Mouse (Mus musculus) midbrain, embryonic 15.5 days (tissue): ENCODE measurements around the gene Bahcc1. TPM values are rescaled to one million over a fixed set of nuclear protein-coding genes. Genes with fewer than 3 reads are reported as not detected.

Source experiments
- ATAC-seq: fragments of 200-750 bp; cut with Nextera tagmentation; replicated peaks from 2 replicates; pipeline ENCODE4 v1.8.0; 2017; ENCODE audit warnings: moderate TSS enrichment
- H3K27ac ChIP-seq: fragments of 300-500 bp; sonication (generic); 2 replicates; pipeline ENCODE4 v1.5.1; 2015; ENCODE audit warnings: mild to moderate bottlenecking, inconsistent platforms
- H3K27me3 ChIP-seq: fragments of 300-500 bp; sonication (generic); replicated peaks from 2 replicates; pipeline ENCODE4 v1.6.1; 2015; ENCODE audit warnings: inconsistent platforms
- H3K36me3 ChIP-seq: fragments of 300-500 bp; sonication (generic); replicated peaks from 2 replicates; pipeline ENCODE4 v1.6.1; 2015; ENCODE audit warnings: inconsistent platforms
- H3K4me1 ChIP-seq: fragments of 300-500 bp; sonication (generic); 2 replicates; pipeline ENCODE4 v1.6.1; 2015; ENCODE audit warnings: inconsistent platforms
- H3K4me2 ChIP-seq: fragments of 300-500 bp; sonication (generic); 2 replicates; pipeline ENCODE4 v1.6.1; 2015; ENCODE audit warnings: inconsistent platforms, mild to moderate bottlenecking, moderate library complexity
- H3K4me3 ChIP-seq: fragments of 300-500 bp; sonication (generic); 2 replicates; pipeline ENCODE4 v1.5.1; 2015; ENCODE audit warnings: mild to moderate bottlenecking, inconsistent platforms
- H3K9ac ChIP-seq: fragments of 300-500 bp; sonication (generic); 2 replicates; pipeline ENCODE4 v1.6.1; 2015; ENCODE audit warnings: mild to moderate bottlenecking, inconsistent platforms
- H3K9me3 ChIP-seq: fragments of 300-500 bp; sonication (generic); 2 replicates; pipeline ENCODE4 v1.6.1; 2016; ENCODE audit warnings: inconsistent platforms
- WGBS: fragments of 180-500 bp; shearing (Covaris S2); methylation state at CpG from one replicate; pipeline ENCODE4 v1.1.7; 2015; ENCODE audit warnings: mixed read lengths; 5-methylcytosine and 5-hydroxymethylcytosine counted together
- polyA plus RNA-seq: library from polyadenylated mRNA; unstranded; fragments of >200 nt; fragmentation: Nextera tagmentation; extraction: Ambion mirVana; gene quantifications from 2 replicates; pipeline ENCODE4 v1.2.1, GENCODE M21; 2015

The Bahcc1 gene
- polyA plus RNA-seq, 1 experiment from 2014 or later = 16.2 TPM

DNA sequence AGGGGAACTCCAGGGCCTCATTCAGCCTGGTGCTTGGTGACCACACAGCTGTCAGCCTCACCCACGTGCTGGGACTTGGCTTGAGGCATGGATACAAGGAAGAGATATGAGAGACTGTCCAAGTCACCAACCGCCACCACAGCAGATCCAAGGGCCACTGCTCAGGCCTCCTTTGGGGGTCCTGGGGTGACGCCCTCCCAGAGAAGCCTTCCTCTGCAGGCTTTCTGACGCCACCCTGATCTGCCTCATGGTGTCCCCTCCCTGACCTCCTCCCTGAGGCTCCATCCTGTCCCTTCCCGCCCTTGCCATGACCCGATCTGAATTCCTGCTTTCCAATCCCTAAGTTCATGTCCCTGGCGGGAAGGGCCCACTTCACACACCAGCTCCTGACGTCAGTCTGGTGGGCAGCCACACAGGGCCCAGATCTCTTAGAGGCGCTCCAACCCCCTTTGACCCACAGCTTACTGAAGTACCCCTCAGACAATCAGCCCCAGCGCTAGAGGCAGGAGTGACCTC is 17.0 kb upstream of the Bahcc1 start:
- ATAC-seq = no peak
- Histone ChIP-seq H3K27me3 (no peaks in the 10 kb centered on the region), H3K36me3 (no peaks in the 10 kb centered on the region), H3K4me2 (no peak overlapping the region), H3K4me1 (peaks cover 25% of the 10 kb centered on the region), H3K9me3 (no peaks in the 10 kb centered on the region), H3K27ac (peak overlapping the region; percentile 92), H3K9ac (no peak overlapping the region), H3K4me3 (no peak overlapping the region)
- WGBS = 46% methylated on average over 10 of the region's 10 CpGs

DNA sequence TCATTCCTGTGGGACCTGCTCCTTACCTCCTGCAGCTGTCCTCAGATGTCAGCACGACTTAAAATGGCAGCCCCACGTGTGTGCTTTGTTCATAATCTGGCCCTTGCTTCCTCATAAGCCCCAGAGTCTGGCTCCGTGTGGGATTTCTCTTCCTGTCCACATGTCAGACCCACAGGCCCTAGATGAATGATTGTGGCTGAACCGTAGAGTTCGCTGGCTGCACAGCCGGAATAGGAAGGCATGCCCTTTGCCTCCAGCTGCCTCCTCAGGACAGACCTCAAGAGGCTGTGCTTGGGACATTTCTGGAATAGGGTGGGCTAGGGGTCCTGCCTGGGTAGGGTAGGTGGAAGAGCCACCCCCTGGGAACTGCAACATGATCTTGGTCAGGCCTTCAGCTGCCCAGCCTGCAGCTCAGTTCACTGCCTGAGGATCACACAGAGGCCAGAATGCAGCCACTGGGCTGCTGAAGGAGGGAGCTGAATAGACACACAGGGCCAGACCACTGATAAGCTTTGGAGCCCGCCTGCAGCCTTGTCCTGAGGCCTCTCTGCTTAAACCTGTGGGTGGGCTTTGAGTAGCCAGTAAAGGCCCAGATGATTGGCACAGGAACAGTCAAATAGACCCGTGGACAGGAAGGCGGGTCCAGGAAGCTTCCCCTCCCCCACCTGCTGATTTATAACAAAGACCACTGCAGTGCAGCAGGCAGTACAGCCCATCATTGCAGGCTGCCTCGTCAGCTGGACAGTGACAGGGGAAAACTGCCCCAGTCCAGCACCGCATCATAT is 16.0 kb upstream of the Bahcc1 start:
- WGBS = 6% methylated on average over 11 of the region's 11 CpGs

DNA sequence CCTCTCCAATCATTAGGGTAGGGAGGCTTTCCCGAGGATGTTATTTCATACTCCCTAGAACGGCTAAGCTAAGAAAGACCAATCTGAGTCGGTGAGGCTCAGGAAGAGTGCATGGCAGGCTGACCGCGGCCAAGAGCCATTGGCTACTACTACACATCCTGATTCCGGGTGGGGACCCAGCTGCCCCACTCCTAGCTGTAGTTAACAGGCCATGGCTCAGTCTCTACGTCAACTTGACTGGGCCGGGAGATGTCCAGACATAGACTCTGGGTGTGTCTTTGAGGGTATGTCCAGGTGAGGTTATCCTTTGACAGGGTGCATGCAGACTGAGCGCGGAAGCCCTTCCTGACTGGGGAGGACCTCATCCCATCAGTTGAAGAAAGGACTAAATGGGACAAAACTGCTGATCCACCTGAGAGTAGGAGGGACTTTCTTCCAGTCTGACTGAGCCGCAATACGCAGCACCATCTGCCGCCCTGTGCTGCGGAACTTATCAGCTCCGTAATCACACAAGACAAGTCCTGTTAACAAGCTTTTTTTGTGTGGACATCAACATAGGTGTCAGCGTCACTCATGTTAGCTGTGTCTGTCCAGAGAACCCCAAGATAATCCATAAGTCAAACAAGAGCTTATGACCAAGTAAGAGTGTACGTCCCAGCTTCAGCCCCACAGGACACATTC is 14.4 kb upstream of the Bahcc1 start:
- H3K4me2 ChIP-seq = no peak overlapping the region
- no peak overlapping the region for H3K27ac ChIP-seq
- H3K27me3 ChIP-seq = no peaks in the 10 kb centered on the region
- H3K4me3 ChIP-seq = no peak overlapping the region
- H3K4me1 ChIP-seq = peaks cover 30% of the 10 kb centered on the region
- H3K9ac ChIP-seq = no peak overlapping the region
- no peak for ATAC-seq
- no peaks in the 10 kb centered on the region for H3K9me3 ChIP-seq
- H3K36me3 ChIP-seq = no peaks in the 10 kb centered on the region
- WGBS = 91% methylated on average over 17 of the region's 17 CpGs

More for the DNA sequence above, 16.0 kb upstream of the Bahcc1 start:
- H3K9ac ChIP-seq = peak overlapping the region; percentile 27; the same call in 1 of the 2 replicates
- H3K27ac ChIP-seq = peak overlapping the region; percentile 92
- H3K4me3 ChIP-seq = no peak overlapping the region
- no peaks in the 10 kb centered on the region for H3K36me3 ChIP-seq
- no peak overlapping the region for H3K4me2 ChIP-seq
- H3K4me1 ChIP-seq = peaks cover 29% of the 10 kb centered on the region
- H3K27me3 ChIP-seq = no peaks in the 10 kb centered on the region
- peak; percentile 92 for ATAC-seq
- no peaks in the 10 kb centered on the region for H3K9me3 ChIP-seq

DNA sequence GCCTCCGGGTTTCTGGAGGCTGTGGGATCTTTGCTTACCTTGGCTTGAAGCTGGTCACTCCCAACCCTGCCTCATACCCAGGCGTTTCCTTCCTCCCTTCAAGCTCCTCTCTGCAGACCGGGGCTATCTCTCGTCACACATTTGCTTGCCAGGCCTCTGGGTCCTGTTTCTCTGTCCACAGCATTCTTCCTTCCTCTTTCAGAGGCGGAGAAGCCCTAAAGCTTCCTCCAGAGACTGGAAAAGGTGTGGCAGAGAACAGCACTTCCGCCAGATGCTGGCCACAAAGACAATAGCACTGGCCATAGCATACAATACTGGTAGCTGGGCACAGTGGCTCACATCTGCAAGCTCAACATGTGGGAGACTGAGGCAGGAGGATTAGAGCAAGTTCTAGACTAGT is 13.8 kb upstream of the Bahcc1 start:
- H3K4me1 ChIP-seq = peaks cover 37% of the 10 kb centered on the region

DNA sequence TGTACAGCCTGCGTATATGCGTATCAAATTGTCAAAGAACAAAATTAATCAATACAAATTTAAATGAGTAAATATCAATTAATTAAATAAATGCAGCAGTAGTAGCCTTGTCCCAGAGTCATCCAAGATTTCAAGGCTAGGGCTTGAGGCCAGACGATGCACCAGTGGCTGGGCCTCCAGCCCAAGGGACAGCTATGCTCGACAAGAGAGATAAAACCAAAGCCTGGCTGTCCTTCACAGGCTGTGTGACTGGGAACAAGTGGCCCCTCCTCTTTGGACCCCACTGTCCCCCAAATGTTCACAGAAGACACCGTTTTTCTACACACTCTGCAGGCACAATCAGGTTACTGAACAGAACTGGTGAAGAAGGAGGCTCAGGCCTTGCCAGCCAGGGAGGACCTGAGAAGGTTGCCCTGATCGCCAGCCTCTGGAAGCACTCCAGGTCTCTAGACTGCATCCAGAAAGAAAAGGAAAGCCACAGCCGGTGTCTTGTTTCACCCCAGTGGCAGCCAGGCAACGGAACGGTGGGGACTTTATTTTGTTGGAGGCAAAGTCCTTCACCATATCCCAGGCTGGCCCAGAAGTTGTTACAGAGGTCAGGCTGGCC is 12.7 kb upstream of the Bahcc1 start:
- no peaks in the 10 kb centered on the region for H3K36me3 ChIP-seq
- H3K4me2 ChIP-seq = no peak overlapping the region
- no peak overlapping the region for H3K4me3 ChIP-seq
- WGBS = 46% methylated on average over 9 of the region's 9 CpGs
- H3K27me3 ChIP-seq = no peaks in the 10 kb centered on the region
- no peaks in the 10 kb centered on the region for H3K9me3 ChIP-seq
- H3K27ac ChIP-seq = peak overlapping the region; percentile 27; the same call in 1 of the 2 replicates
- peaks cover 47% of the 10 kb centered on the region for H3K4me1 ChIP-seq
- H3K9ac ChIP-seq = no peak overlapping the region
- ATAC-seq = no peak

More for the DNA sequence above, 13.8 kb upstream of the Bahcc1 start:
- no peak overlapping the region for H3K9ac ChIP-seq
- no peak overlapping the region for H3K4me3 ChIP-seq
- H3K4me2 ChIP-seq = no peak overlapping the region
- WGBS = 87% methylated on average over 6 of the region's 6 CpGs
- no peaks in the 10 kb centered on the region for H3K36me3 ChIP-seq
- H3K9me3 ChIP-seq = no peaks in the 10 kb centered on the region
- H3K27me3 ChIP-seq = no peaks in the 10 kb centered on the region
- H3K27ac ChIP-seq = no peak overlapping the region
- no peak for ATAC-seq

DNA sequence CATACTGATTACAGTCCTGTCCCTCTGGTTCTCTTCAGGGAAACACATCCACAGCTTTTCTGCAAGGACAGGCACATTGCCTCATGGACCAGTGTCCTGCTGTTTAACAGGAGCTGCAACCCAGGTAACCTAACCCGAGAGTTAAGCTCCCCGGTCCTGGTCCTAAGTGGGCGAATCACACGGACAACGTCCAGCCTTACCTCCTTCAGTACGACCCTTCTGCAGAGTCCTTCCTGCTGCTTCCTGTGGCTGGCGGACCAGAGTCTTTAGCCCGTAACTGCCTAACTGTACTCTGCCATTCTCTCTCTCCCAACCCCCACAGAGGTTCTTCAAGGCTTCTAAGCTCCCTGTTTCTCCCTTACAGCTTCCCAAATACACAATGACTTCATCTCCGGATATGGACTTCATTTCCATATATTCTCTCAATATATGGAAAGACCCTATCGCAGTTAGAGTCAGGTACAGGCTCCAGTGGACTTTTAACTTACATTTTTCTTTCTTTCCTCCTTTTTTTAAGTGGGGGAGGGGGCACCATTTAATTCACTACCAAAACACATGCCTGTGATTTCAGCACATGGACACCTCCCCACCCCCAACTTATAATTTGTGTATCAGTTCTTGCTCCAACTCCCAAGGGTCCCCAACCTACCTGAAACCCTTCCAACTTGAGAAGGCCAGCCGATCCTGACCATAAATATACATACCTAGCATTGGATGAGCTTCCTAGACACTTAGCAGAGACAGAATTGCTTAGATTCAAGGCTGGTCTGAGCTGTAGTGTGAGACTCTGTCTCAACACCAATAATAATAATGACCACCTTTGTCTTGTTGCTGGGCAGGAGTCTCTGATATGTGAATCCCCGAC is 11.6 kb upstream of the Bahcc1 start:
- ATAC-seq = no peak
- peak overlapping the region; percentile 27; the same call in 1 of the 2 replicates for H3K27ac ChIP-seq
- WGBS = 60% methylated on average over 12 of the region's 12 CpGs

DNA sequence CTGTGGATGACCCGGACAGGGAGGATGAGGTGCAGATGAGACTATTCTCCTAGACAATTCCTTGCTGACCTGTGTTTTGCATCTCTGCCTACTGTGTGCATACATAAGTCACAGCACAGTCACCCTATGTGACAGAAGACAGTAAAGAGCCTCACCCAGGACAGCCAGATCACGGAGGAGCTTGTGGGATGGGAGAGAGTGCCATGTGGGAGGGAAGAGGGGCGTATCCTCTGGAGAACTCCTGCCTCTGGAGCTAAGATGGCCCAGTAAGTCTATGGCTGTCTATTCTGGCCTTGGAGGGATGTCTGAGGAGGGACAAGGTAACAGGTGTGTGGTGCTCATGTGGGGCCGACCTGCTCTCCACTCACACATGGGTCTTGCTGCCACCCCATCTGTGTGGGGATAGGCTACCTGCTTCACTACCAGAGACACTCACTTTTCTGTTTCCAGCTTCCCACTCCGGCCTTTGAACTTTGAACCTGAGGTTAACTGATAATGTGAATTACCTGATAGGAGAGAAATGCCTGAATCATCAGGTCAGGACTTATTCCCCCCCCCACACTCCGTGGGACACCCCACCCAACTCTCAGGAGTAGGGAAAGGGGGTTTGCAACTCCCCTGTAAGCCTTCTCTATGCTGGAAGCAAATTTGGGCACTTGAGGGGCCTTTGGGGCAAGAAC is 10.2 kb upstream of the Bahcc1 start:
- H3K4me1 ChIP-seq = peaks cover 52% of the 10 kb centered on the region
- no peak for ATAC-seq
- no peaks in the 10 kb centered on the region for H3K27me3 ChIP-seq
- no peaks in the 10 kb centered on the region for H3K9me3 ChIP-seq
- no peak overlapping the region for H3K9ac ChIP-seq
- H3K4me2 ChIP-seq = no peak overlapping the region
- H3K36me3 ChIP-seq = no peaks in the 10 kb centered on the region
- no peak overlapping the region for H3K27ac ChIP-seq
- no peak overlapping the region for H3K4me3 ChIP-seq
- WGBS = 91% methylated on average over 6 of the region's 6 CpGs

More for the DNA sequence above, 11.6 kb upstream of the Bahcc1 start:
- Histone ChIP-seq H3K36me3 (no peaks in the 10 kb centered on the region), H3K27me3 (no peaks in the 10 kb centered on the region), H3K4me2 (no peak overlapping the region), H3K9ac (no peak overlapping the region), H3K4me1 (peaks cover 52% of the 10 kb centered on the region), H3K4me3 (no peak overlapping the region), H3K9me3 (no peaks in the 10 kb centered on the region)

DNA sequence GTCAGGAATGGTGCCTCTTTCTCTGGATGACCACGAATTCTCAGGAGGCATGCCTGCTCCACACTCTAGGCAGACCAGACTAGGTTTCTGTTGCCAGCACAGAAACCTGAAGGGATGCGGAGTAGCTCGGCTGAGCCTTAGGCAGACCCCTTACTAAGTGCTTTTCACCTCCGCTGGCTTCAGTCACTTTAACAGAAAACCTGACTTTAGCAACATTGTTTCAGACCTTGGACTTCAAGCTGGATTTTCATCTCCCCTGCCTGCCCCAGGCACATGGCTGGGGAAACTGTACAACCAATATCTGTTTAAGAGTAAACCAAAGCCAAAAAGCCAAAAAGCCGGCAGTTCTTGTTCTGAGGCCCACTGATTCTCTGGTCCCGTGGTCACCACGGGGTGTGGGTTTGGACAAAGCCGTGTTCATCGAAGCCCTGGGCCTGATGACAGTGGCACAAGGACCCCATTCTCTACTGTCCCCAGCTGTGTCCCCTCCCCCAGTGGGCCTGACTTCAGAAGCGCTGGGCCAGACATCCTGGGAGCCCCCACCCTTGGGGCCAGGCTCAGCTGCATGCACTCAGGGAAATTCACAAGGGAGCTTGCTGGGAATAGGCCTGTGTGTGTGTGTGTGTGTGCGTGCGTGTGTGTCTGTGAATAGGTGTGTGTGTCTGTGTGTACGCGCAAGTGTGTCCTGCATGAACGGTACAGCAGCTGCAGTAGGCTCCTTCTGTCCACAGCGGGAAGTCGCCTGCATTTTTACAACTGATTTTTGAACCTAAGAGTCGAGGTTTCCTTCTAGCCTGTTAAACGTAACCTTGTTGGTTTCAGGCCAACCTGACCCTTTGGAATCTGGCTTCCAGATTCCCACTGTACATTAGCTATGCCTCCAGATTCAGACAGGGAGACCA is 8.9 kb upstream of the Bahcc1 start:
- H3K27ac ChIP-seq = peak overlapping the region; percentile 55
- H3K4me2 ChIP-seq = no peak overlapping the region
- no peaks in the 10 kb centered on the region for H3K9me3 ChIP-seq
- no peak overlapping the region for H3K4me3 ChIP-seq
- H3K36me3 ChIP-seq = no peaks in the 10 kb centered on the region
- WGBS = 32% methylated on average over 19 of the region's 19 CpGs
- H3K4me1 ChIP-seq = peaks cover 62% of the 10 kb centered on the region
- H3K27me3 ChIP-seq = no peaks in the 10 kb centered on the region
- ATAC-seq = peak; percentile 46
- H3K9ac ChIP-seq = no peak overlapping the region; the same call in 1 of the 2 replicates

DNA sequence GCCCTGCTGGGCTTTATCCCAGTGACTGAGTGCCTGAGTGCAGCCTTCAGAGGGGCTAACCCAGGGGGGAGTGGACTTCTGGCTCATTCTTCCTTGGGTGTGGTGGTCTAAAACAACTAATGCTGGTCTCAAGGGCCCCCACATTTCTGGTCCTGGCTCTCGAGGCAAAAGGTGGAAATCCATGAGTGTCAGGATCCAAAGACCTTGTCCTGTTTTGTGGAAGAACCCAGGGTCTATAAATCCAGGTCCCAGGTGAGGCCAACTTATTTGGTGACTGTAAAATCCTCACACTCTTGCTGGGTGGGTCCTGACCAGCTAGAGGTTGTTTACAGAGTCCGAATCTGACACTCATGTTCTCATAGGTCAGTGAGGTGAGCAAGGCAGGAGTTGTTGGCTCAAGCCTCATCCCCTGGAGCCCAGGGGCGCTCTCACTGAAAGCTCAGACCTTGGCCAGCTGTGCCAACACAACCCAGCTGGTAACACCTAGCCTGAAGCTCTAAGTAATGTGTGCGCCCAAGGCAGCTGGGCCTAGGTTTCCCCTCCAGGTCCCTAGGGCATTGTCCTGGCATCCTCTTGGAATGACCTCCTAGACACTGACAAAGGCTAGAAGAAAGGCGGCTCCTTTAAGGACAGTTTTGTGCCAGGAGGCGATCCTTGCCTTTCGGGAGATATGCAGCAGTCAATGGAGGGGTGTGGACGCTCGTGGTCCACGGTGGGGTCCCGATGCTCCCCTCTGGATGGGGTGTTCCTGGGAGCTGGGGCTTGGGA is 8.1 kb upstream of the Bahcc1 start:
- peaks cover 71% of the 10 kb centered on the region for H3K4me1 ChIP-seq
- H3K9ac ChIP-seq = peak overlapping the region; percentile 35; the same call in 1 of the 2 replicates
- ATAC-seq = no peak
- H3K4me3 ChIP-seq = peak overlapping the region; percentile 13
- H3K27ac ChIP-seq = peak overlapping the region; percentile 55
- no peaks in the 10 kb centered on the region for H3K9me3 ChIP-seq
- H3K27me3 ChIP-seq = no peaks in the 10 kb centered on the region
- peak overlapping the region; percentile 42 for H3K4me2 ChIP-seq
- WGBS = 23% methylated on average over 11 of the region's 11 CpGs
- H3K36me3 ChIP-seq = no peaks in the 10 kb centered on the region
